Comparison of ENCODE assay signal across 10 mouse cellular contexts in the genomic region with DNA sequence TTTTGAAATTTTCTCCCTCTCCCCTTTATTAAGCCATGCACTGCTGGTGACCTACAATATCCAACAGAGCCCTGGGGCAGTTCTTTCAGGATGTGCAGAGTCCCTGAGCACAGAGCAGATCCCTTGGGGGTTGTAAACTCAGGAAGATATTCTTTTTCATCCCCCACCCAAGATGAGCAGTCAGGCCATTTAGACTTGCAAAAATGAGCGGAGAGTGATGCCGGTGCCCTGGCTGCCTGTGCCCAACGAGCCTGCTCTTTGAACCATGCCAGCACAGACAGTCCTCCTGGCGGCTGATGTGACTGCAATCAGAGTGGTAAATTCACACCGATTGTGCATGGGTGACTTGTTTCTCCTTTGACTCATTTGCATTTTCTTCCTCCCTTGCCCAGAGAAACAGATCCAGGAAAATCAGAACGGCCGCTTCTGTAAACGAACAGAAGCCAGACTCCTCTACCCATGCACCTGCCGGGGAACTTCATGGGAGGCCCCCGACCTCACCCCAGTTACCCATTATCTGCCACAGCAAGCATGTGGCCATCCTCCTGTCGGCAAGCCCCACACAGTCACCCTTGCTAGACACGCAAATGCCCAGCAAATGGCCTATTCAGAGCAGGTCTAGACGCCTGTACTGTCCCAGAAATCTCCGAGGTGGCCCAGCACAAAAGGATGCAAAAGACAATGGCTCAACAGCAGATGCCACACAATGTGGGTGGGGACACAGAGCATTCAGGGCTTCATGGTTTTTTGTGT.
DNase-seq lines count a peak whose midpoint lies in the region; ATAC-seq and TF ChIP-seq lines count a peak whose summit lies in the region.
"Had no signal": no experiment of that assay in that cellular context is flagged by ENCODE, and none has a peak within 500 bp of the region (broad histone marks: within the 10 kb centered on the region; RNA-seq: fewer than 3 reads in every experiment).

No protein-coding gene starts in this region.

- no peaks in the 10 kb centered on the region for H3K36me3 ChIP-seq in hindbrain, embryonic 16.5 days (ENCODE audit: control insufficient read depth, insufficient read depth, low read length)
- H3K36me3 ChIP-seq in midbrain, embryonic 12.5 days: no peaks in the 10 kb centered on the region
- H3K36me3 ChIP-seq in stomach, postnatal 0 days (ENCODE audit: control insufficient read depth, insufficient read depth, low read length): no peaks in the 10 kb centered on the region
- H3K36me3 ChIP-seq: limb, embryonic 15.5 days had no signal

- H3K4me2 ChIP-seq in hindbrain, embryonic 16.5 days (ENCODE audit: low read length): peak overlapping the region; percentile 13; the same call in 1 of the 2 replicates
- H3K4me2 ChIP-seq in midbrain, embryonic 12.5 days (replicated peaks): peak overlapping the region; percentile 34
- H3K4me2 ChIP-seq in stomach, postnatal 0 days (replicated peaks; ENCODE audit: low read depth): no peak overlapping the region
- H3K4me2 ChIP-seq: limb, embryonic 15.5 days had no signal

- intact Hi-C loops in heart, postnatal 10 days (cut with DNase I): loop anchor here (10.0 kb wide), 2 partner anchors 197 to 437 kb away; no protein-coding TSS in a partner anchor

- 19% methylated on average over 14 of the region's 14 CpGs for WGBS in hindbrain, embryonic 16.5 days
- WGBS in midbrain, embryonic 12.5 days: 21% methylated on average over 14 of the region's 14 CpGs
- 60% methylated on average over 14 of the region's 14 CpGs for WGBS in stomach, postnatal 0 days

- H3K9me3 ChIP-seq in hindbrain, embryonic 16.5 days (ENCODE audit: control insufficient read depth, low read length): no peaks in the 10 kb centered on the region
- no peaks in the 10 kb centered on the region for H3K9me3 ChIP-seq in midbrain, embryonic 12.5 days
- no peaks in the 10 kb centered on the region for H3K9me3 ChIP-seq in stomach, postnatal 0 days (ENCODE audit: control insufficient read depth, low read length)
- H3K9me3 ChIP-seq: limb, embryonic 15.5 days had no signal

- no peak for TF ChIP-seq EP300 in stomach, postnatal 0 days (optimal IDR thresholded peaks at IDR 0.05)

- H3K4me3 ChIP-seq in hindbrain, embryonic 16.5 days (ENCODE audit: low read length): no peak overlapping the region
- H3K4me3 ChIP-seq in midbrain, embryonic 12.5 days: no peak overlapping the region
- no peak overlapping the region for H3K4me3 ChIP-seq in stomach, postnatal 0 days (ENCODE audit: low read depth, low read length)
- H3K4me3 ChIP-seq: limb, embryonic 15.5 days had no signal

- ATAC-seq in hindbrain, embryonic 16.5 days: peak; percentile 81
- peak; percentile 73 for ATAC-seq in midbrain, embryonic 12.5 days (ENCODE audit: low FRiP score, low read depth)
- ATAC-seq in granulocyte monocyte progenitor cell, adult 5-6 weeks (replicated peaks; ENCODE audit: poor library complexity, severe bottlenecking): no peak
- no peak for ATAC-seq in erythroid progenitor cell, adult 5-6 weeks (replicated peaks; ENCODE audit: low FRiP score, poor library complexity, severe bottlenecking)
- ATAC-seq in stomach, postnatal 0 days (ENCODE audit: low FRiP score, low TSS enrichment): no peak
- ATAC-seq: inflammation-experienced regulatory T-cells, adult 6 months had no signal

- H3K27me3 ChIP-seq in hindbrain, embryonic 16.5 days (replicated peaks; ENCODE audit: control insufficient read depth, insufficient read depth, low read length): no peaks in the 10 kb centered on the region
- no peaks in the 10 kb centered on the region for H3K27me3 ChIP-seq in midbrain, embryonic 12.5 days
- no peaks in the 10 kb centered on the region for H3K27me3 ChIP-seq in stomach, postnatal 0 days (ENCODE audit: control insufficient read depth, insufficient read depth, low read length)
- H3K27me3 ChIP-seq: limb, embryonic 15.5 days had no signal

- H3K27ac ChIP-seq in hindbrain, embryonic 16.5 days (ENCODE audit: low read depth, low read length): no peak overlapping the region
- peak overlapping the region; percentile 83 for H3K27ac ChIP-seq in midbrain, embryonic 12.5 days (replicated peaks)
- H3K27ac ChIP-seq in stomach, postnatal 0 days (replicated peaks): no peak overlapping the region
- H3K27ac ChIP-seq: limb, embryonic 15.5 days had no signal

- no peak overlapping the region for H3K9ac ChIP-seq in hindbrain, embryonic 16.5 days (ENCODE audit: low read depth, low read length)
- H3K9ac ChIP-seq in midbrain, embryonic 12.5 days (replicated peaks): no peak overlapping the region; the same call in 1 of the 2 replicates
- H3K9ac ChIP-seq in stomach, postnatal 0 days (ENCODE audit: low read length): no peak overlapping the region
- H3K9ac ChIP-seq: limb, embryonic 15.5 days had no signal

- peaks cover 6% of the 10 kb centered on the region for H3K4me1 ChIP-seq in hindbrain, embryonic 16.5 days (ENCODE audit: control insufficient read depth, insufficient read depth, low read depth, low read length)
- peaks cover 23% of the 10 kb centered on the region for H3K4me1 ChIP-seq in midbrain, embryonic 12.5 days
- no peaks in the 10 kb centered on the region for H3K4me1 ChIP-seq in stomach, postnatal 0 days (replicated peaks; ENCODE audit: control insufficient read depth, insufficient read depth)
- H3K4me1 ChIP-seq: limb, embryonic 15.5 days had no signal

- peak; percentile 70 for DNase-seq in brain, adult 2 months (ENCODE audit: low read depth, low spot score)
- DNase-seq in embryo, embryonic 9.5 days (ENCODE audit: extremely low spot score): peak; percentile 28
- no peak for DNase-seq in heart, postnatal 10 days
- no peak for DNase-seq in stomach, postnatal 0 days (ENCODE audit: low spot score)

- no peak for TF ChIP-seq CTCF in stomach, postnatal 0 days (IDR thresholded peaks at IDR 0.05; ENCODE audit: low read depth)

Comparison
In these comparisons a context has a peak if more than half of its experiments do, and no peak if none do; other contexts are left out.
1. DNase-seq: peak in brain, adult 2 months (single experiment) and embryo, embryonic 9.5 days (single experiment); none in heart, postnatal 10 days (0 of 2) and stomach, postnatal 0 days (single experiment).
2. ATAC-seq: peak in hindbrain, embryonic 16.5 days (single experiment) and midbrain, embryonic 12.5 days (single experiment); none in granulocyte monocyte progenitor cell, adult 5-6 weeks (single experiment), erythroid progenitor cell, adult 5-6 weeks (single experiment) and stomach, postnatal 0 days (single experiment).